Mouse (Mus musculus) limb, embryonic 13.5 days (tissue): ENCODE results near the gene Gabbr2. TPM values are rescaled to one million over a fixed set of nuclear protein-coding genes. Genes with fewer than 3 reads are reported as not detected.

Experiments used
- ATAC-seq: fragments of 200-750 bp; cut with Nextera tagmentation; 2 replicates; pipeline ENCODE4 v1.8.0; 2017; ENCODE audit warnings: low read depth, moderate number of reproducible peaks, moderate TSS enrichment; ENCODE audit not compliant: low FRiP score
- H3K27ac ChIP-seq: fragments of 300-500 bp; sonication (generic); 2 replicates; pipeline ENCODE4 v1.5.1; 2015; ENCODE audit warnings: inconsistent platforms, mild to moderate bottlenecking, moderate library complexity
- H3K27me3 ChIP-seq: fragments of 300-500 bp; sonication (generic); 2 replicates; pipeline ENCODE4 v1.6.1; 2015; ENCODE audit warnings: mild to moderate bottlenecking, inconsistent platforms
- H3K36me3 ChIP-seq: fragments of 300-500 bp; sonication (generic); 2 replicates; pipeline ENCODE4 v1.6.1; 2015; ENCODE audit warnings: inconsistent platforms, mild to moderate bottlenecking, moderate library complexity
- H3K4me1 ChIP-seq: fragments of 300-500 bp; sonication (generic); 2 replicates; pipeline ENCODE4 v1.6.1; 2015; ENCODE audit warnings: inconsistent platforms
- H3K4me2 ChIP-seq: fragments of 300-500 bp; sonication (generic); replicated peaks from 2 replicates; pipeline ENCODE4 v1.6.1; 2015; ENCODE audit warnings: inconsistent platforms, mild to moderate bottlenecking, moderate library complexity
- H3K4me3 ChIP-seq: fragments of 300-500 bp; sonication (generic); 2 replicates; pipeline ENCODE4 v1.5.1; 2015; ENCODE audit warnings: moderate library complexity, mild to moderate bottlenecking, inconsistent platforms
- H3K9ac ChIP-seq: fragments of 300-500 bp; sonication (generic); 2 replicates; pipeline ENCODE4 v1.6.1; 2015; ENCODE audit warnings: mild to moderate bottlenecking, inconsistent platforms
- H3K9me3 ChIP-seq: fragments of 300-500 bp; sonication (generic); 2 replicates; pipeline ENCODE4 v1.6.1; 2016; ENCODE audit warnings: inconsistent platforms
- WGBS: fragments of 180-500 bp; shearing (Covaris S2); methylation state at CpG from one replicate; pipeline ENCODE4 v1.1.7; 2015; 5-methylcytosine and 5-hydroxymethylcytosine counted together
- polyA plus RNA-seq: library from polyadenylated mRNA; unstranded; fragments of >200 nt; fragmentation: Nextera tagmentation; extraction: Ambion mirVana; gene quantifications from 2 replicates; pipeline ENCODE4 v1.2.1, GENCODE M21; 2015

The Gabbr2 gene
- polyA plus RNA-seq, 1 experiment from 2014 or later, result 0.11 TPM

DNA sequence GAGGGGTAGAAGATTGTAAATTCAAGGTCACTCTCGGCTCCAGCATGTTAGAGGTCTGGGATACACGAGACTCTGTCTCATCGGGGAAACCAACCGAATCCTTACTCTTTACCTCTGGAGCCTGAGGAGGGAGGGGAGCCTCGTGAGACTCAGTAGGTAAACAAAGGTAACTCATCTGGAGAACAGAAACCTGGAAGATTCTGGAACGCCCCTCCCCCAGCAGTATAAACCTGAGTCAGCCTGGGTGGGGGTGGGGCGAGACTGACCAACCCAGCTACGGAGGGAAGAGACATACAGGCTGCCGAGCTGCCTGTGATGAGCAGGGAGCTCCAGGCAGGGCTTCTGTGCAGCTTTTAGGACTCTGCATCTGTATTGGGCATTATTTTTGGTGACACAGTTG is 362.8 kb downstream of the Gabbr2 start:
- WGBS, result 24% methylated on average over 9 of the region's 9 CpGs
- H3K27ac ChIP-seq, result no peak overlapping the region
- H3K4me3 ChIP-seq, result no peak overlapping the region

DNA sequence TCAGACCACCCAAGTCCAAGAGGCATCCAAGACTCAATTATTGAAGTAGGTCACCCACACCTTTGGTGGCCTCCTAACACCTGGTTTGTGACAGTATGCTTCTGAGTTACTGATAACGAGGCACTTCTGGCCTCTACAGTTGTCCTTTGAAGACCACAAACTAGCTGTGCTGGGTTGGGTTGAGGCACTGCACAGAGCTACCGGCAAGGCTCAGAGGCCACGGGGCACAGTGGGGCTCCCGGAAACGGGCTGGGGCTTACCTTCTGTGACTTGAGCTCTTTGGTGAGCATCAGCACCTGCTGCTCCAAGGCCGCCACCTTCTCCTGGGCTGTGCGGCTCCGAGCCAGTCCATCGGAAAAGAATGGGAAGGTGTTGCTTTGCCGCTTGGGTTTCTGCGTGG is 363.6 kb downstream of the Gabbr2 start:
- Histone ChIP-seq H3K27ac (no peak overlapping the region), H3K4me3 (no peak overlapping the region), H3K27me3 (no peaks in the 10 kb centered on the region), H3K4me1 (peaks cover 17% of the 10 kb centered on the region), H3K36me3 (no peaks in the 10 kb centered on the region), H3K4me2 (no peak overlapping the region), H3K9ac (no peak overlapping the region), H3K9me3 (no peaks in the 10 kb centered on the region)
- no peak for ATAC-seq
- WGBS, result 71% methylated on average over 11 of the region's 11 CpGs

More for the DNA sequence above, 362.8 kb downstream of the Gabbr2 start:
- Histone ChIP-seq H3K36me3 (no peaks in the 10 kb centered on the region), H3K9ac (peak overlapping the region; percentile 31; the same call in 1 of the 2 replicates), H3K9me3 (no peaks in the 10 kb centered on the region), H3K27me3 (no peaks in the 10 kb centered on the region), H3K4me2 (peak overlapping the region; percentile 41), H3K4me1 (peaks cover 17% of the 10 kb centered on the region)
- ATAC-seq, result no peak

GRCm38 (mm10) chr4:46625101-46625500 is 366.6 kb downstream of the Gabbr2 start:
- H3K4me1 ChIP-seq, result peaks cover 17% of the 10 kb centered on the region
- H3K9ac ChIP-seq, result no peak overlapping the region

DNA sequence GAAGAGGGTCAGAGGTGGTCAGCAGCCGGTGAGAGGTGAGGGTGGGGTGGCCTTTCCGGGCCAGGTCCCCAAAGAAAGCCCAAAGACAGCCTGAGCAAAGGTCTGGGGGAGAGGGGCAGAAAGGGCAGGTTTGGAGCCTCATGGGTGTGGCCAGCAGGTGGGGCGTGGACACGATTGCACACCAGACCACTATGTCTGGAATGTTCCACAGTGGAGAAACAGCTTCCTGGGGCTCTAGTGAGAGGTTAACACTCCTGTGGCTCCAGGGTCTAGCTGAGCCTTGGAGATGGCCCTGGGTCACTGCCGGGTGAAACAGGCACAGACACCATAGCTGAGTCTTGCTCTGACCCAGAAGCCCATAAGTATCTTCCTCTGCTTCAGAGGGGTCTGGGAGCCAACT is 368.7 kb downstream of the Gabbr2 start:
- no peaks in the 10 kb centered on the region for H3K4me1 ChIP-seq
- no peak for ATAC-seq
- no peak overlapping the region for H3K27ac ChIP-seq
- H3K9me3 ChIP-seq, result no peaks in the 10 kb centered on the region
- WGBS, result 84% methylated on average over 5 of the region's 5 CpGs
- H3K9ac ChIP-seq, result no peak overlapping the region
- H3K36me3 ChIP-seq, result no peaks in the 10 kb centered on the region
- H3K27me3 ChIP-seq, result peaks cover 20% of the 10 kb centered on the region
- H3K4me2 ChIP-seq, result no peak overlapping the region
- H3K4me3 ChIP-seq, result no peak overlapping the region

More at GRCm38 (mm10) chr4:46625101-46625500, 366.6 kb downstream of the Gabbr2 start:
- no peak for ATAC-seq
- Histone ChIP-seq H3K27ac (no peak overlapping the region), H3K4me2 (no peak overlapping the region), H3K9me3 (no peaks in the 10 kb centered on the region), H3K27me3 (peaks cover 13% of the 10 kb centered on the region), H3K4me3 (no peak overlapping the region), H3K36me3 (no peaks in the 10 kb centered on the region)
- WGBS, result 81% methylated on average over 10 of the region's 10 CpGs

- Histone ChIP-seq H3K4me1 (no peaks in the 10 kb centered on the region), H3K9me3 (no peaks in the 10 kb centered on the region), H3K9ac (no peak overlapping the region), H3K27me3 (peaks cover 20% of the 10 kb centered on the region), H3K4me2 (no peak overlapping the region), H3K4me3 (no peak overlapping the region), H3K36me3 (no peaks in the 10 kb centered on the region), H3K27ac (no peak overlapping the region)
- WGBS, result 71% methylated on average over 8 of the region's 8 CpGs
- no peak for ATAC-seq
Measured at GRCm38 (mm10) chr4:46620946-46621345, 370.7 kb downstream of the Gabbr2 start.

GRCm38 (mm10) chr4:46620330-46620729 is 371.3 kb downstream of the Gabbr2 start:
- 12% methylated on average over 23 of the region's 23 CpGs for WGBS
- no peaks in the 10 kb centered on the region for H3K9me3 ChIP-seq
- H3K9ac ChIP-seq, result no peak overlapping the region
- H3K4me3 ChIP-seq, result no peak overlapping the region
- no peak for ATAC-seq
- H3K36me3 ChIP-seq, result no peaks in the 10 kb centered on the region
- no peaks in the 10 kb centered on the region for H3K4me1 ChIP-seq
- H3K27me3 ChIP-seq, result peaks cover 24% of the 10 kb centered on the region
- H3K4me2 ChIP-seq, result peak overlapping the region; percentile 17; the same call in 1 of the 2 replicates
- H3K27ac ChIP-seq, result no peak overlapping the region

GRCm38 (mm10) chr4:46618196-46618817 is 373.4 kb downstream of the Gabbr2 start:
- Histone ChIP-seq H3K4me2 (no peak overlapping the region), H3K4me3 (no peak overlapping the region), H3K27me3 (peaks cover 33% of the 10 kb centered on the region), H3K27ac (no peak overlapping the region), H3K36me3 (no peaks in the 10 kb centered on the region), H3K4me1 (no peaks in the 10 kb centered on the region), H3K9me3 (no peaks in the 10 kb centered on the region), H3K9ac (no peak overlapping the region)
- 70% methylated on average over 11 of the region's 11 CpGs for WGBS
- ATAC-seq, result no peak

GRCm38 (mm10) chr4:46617408-46617807 is 374.3 kb downstream of the Gabbr2 start:
- no peak for ATAC-seq
- Histone ChIP-seq H3K9me3 (no peaks in the 10 kb centered on the region), H3K27me3 (peaks cover 33% of the 10 kb centered on the region), H3K36me3 (no peaks in the 10 kb centered on the region), H3K4me1 (no peaks in the 10 kb centered on the region), H3K4me2 (no peak overlapping the region), H3K27ac (no peak overlapping the region), H3K4me3 (no peak overlapping the region), H3K9ac (no peak overlapping the region)
- 72% methylated on average over 6 of the region's 6 CpGs for WGBS

- ATAC-seq, result no peak
- Histone ChIP-seq H3K4me1 (no peaks in the 10 kb centered on the region), H3K4me2 (no peak overlapping the region), H3K27ac (no peak overlapping the region), H3K9ac (no peak overlapping the region), H3K9me3 (no peaks in the 10 kb centered on the region), H3K4me3 (no peak overlapping the region), H3K36me3 (no peaks in the 10 kb centered on the region), H3K27me3 (peaks cover 22% of the 10 kb centered on the region)
- WGBS, result 67% methylated on average over 9 of the region's 9 CpGs
Measured at GRCm38 (mm10) chr4:46614641-46615040, 377.0 kb downstream of the Gabbr2 start.

DNA sequence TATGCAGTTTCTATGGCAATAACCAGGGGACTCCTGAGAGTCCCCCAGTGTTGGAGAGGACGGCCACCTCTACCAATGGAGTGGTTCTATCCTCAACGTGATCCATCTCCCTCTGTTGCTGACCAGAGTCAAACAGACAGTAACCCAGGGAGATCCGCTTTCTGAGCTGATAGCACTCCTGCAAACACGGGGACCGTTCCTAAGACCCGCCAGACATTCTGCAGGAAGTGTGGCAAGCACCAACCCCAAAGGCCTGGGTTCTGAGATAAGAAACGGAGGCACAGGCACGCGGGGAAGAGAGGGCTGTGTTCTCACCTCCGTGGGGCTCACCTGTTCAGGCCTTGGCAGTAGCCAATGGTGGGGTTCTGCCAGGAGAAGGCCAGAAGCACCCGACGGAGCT is 378.1 kb downstream of the Gabbr2 start:
- no peak overlapping the region for H3K9ac ChIP-seq
- WGBS, result 75% methylated on average over 12 of the region's 12 CpGs
- ATAC-seq, result no peak
- no peaks in the 10 kb centered on the region for H3K36me3 ChIP-seq
- no peaks in the 10 kb centered on the region for H3K9me3 ChIP-seq
- no peak overlapping the region for H3K27ac ChIP-seq
- peaks cover 29% of the 10 kb centered on the region for H3K27me3 ChIP-seq
- no peak overlapping the region for H3K4me3 ChIP-seq
- no peak overlapping the region for H3K4me2 ChIP-seq
- no peaks in the 10 kb centered on the region for H3K4me1 ChIP-seq

Other genes starting within 250 kb of the Gabbr2 start
- gene Anks6, start 65.6 kb upstream of the Gabbr2 start, polyA plus RNA-seq, result 6.2 and 6.3 TPM in 2 replicates
- 3.8 and 4.3 TPM in 2 replicates for gene Galnt12, start 100.0 kb upstream of the Gabbr2 start, polyA plus RNA-seq
- 19.1 and 19.3 TPM in 2 replicates for gene Col15a1, start 216.3 kb upstream of the Gabbr2 start, polyA plus RNA-seq